Comparison of ENCODE assay signal across 8 mouse cellular contexts in genomic region chr10:69211976-69212375, GRCm38 (mm10). TPM values are rescaled to one million over a fixed set of nuclear protein-coding genes. Genes with fewer than 3 reads are reported as not detected.
DNase-seq lines count a peak whose midpoint lies in the region; ATAC-seq and TF ChIP-seq lines count a peak whose summit lies in the region.

No protein-coding gene starts in this region.

- H3K4me1 ChIP-seq in ES-Bruce4 (ENCODE audit: control insufficient read depth, insufficient read depth, low read length), result no peaks in the 10 kb centered on the region
- peaks cover 28% of the 10 kb centered on the region for H3K4me1 ChIP-seq in forebrain, embryonic 10.5 days

- intact Hi-C loops in heart, postnatal 36 days (cut with DNase I), result loop anchor here (1.0 to 2.0 kb wide), 2 partner anchors 47 to 94 kb away; no protein-coding TSS in a partner anchor
- intact Hi-C loops in left cerebral cortex, postnatal 10 days (cut with DNase I), result no loop called here

- no peak for TF ChIP-seq CTCF in ES-Bruce4 (IDR thresholded peaks at IDR 0.05; ENCODE audit: low read depth, low read length)

- H3K36me3 ChIP-seq in ES-Bruce4 (ENCODE audit: control insufficient read depth, insufficient read depth, low read length, poor library complexity, severe bottlenecking), result no peaks in the 10 kb centered on the region
- H3K36me3 ChIP-seq in forebrain, embryonic 10.5 days (replicated peaks), result peaks cover 20% of the 10 kb centered on the region

- WGBS in forebrain, embryonic 10.5 days, result 3% methylated on average over 14 of the region's 14 CpGs

- 0 out of 2 replicates have a peak, but pooled peaks cover 2% of the 10 kb centered on the region for H3K27me3 ChIP-seq in ES-Bruce4 (ENCODE audit: control insufficient read depth, insufficient read depth, low read length, poor library complexity, severe bottlenecking)
- H3K27me3 ChIP-seq in forebrain, embryonic 10.5 days (ENCODE audit: poor library complexity, severe bottlenecking), result no peaks in the 10 kb centered on the region

- peak; percentile 26 for ATAC-seq in megakaryocyte progenitor cell, adult 5-6 weeks (replicated peaks; ENCODE audit: poor library complexity)

- H3K9ac ChIP-seq in ES-Bruce4 (ENCODE audit: low read depth, poor library complexity, severe bottlenecking), result peak overlapping the region; percentile 31

- no peaks in the 10 kb centered on the region for H3K9me3 ChIP-seq in ES-Bruce4 (replicated peaks; ENCODE audit: control insufficient read depth, insufficient read depth, low read length, poor library complexity, severe bottlenecking)
- H3K9me3 ChIP-seq in forebrain, embryonic 10.5 days, result peaks cover 4% of the 10 kb centered on the region; the same call in 1 of the 2 replicates

- no peak overlapping the region for H3K27ac ChIP-seq in ES-Bruce4 (ENCODE audit: insufficient read depth, low read length)
- H3K27ac ChIP-seq in forebrain, embryonic 10.5 days, result peak overlapping the region; percentile 97

- peak; percentile 48 for DNase-seq in 3134 (ENCODE audit: extremely low read depth, insufficient read length, low spot score)
- DNase-seq in forebrain, embryonic 10.5 days (ENCODE audit: extremely low spot score, low spot score), result peak; percentile 50
- peak; percentile 50 to 70 for DNase-seq in heart, postnatal 36 days
- DNase-seq in left cerebral cortex, postnatal 10 days (ENCODE audit: extremely low spot score in 1 of 2, low spot score in 2 of 2), result peak; percentile 20 to 44
- peak; percentile 32 for DNase-seq in right cerebral cortex, postnatal 14 days
- no peak for DNase-seq in thymus, postnatal 14 days

- no peak for TF ChIP-seq POLR2A in ES-Bruce4 (IDR thresholded peaks at IDR 0.05; ENCODE audit: insufficient read depth, low read length)

- TF ChIP-seq EP300 in ES-Bruce4 (IDR thresholded peaks at IDR 0.05; ENCODE audit: insufficient read depth, low read depth, low read length), result no peak

- peak overlapping the region; percentile 11 for H3K4me3 ChIP-seq in ES-Bruce4 (ENCODE audit: low read depth, low read length)
- peak overlapping the region; percentile 88 for H3K4me3 ChIP-seq in forebrain, embryonic 10.5 days

RNA-seq across cellular contexts. Expression of gene A930033H14Rik, which starts 0.9 kb away (rescaled TPM):
- 0.40 and 0.52 TPM in 2 replicates for polyA plus RNA-seq in ES-Bruce4 (2011; ENCODE audit: insufficient read depth, insufficient read length, low read depth, missing spikeins)
- 0.98 and 1.2 TPM in 2 replicates for polyA plus RNA-seq in forebrain, embryonic 10.5 days (2016; fragmentation: Nextera tagmentation; extraction: Ambion mirVana)
- 1 to 10 TPM; 1.1 to 3.2 TPM for total RNA-seq in heart, postnatal 36 days (2021)
- total RNA-seq in left cerebral cortex, postnatal 10 days (2021), result 1 to 10 TPM; 4.4 to 5.4 TPM
- 2.9 and 3.0 TPM in 2 replicates for total RNA-seq in megakaryocyte progenitor cell, adult 5-6 weeks (2015)
- total RNA-seq in megakaryocyte progenitor cell, adult 5-6 weeks (2017), result 1.6 and 1.7 TPM in 2 replicates
